Mouse (Mus musculus) embryonic fibroblast, embryonic 13.5 days (primary cell): ENCODE measurements around the gene Serpine2.

Experiments
- CTCF ChIP-seq: IDR thresholded peaks from 2 replicates; pipeline ENCODE4 v1.5.1; 2011; ENCODE audit warnings: mild to moderate bottlenecking, control low read depth, low read length, moderate library complexity, borderline replicate concordance; ENCODE audit not compliant: insufficient read depth
- POLR2A ChIP-seq: IDR thresholded peaks from 2 replicates; pipeline ENCODE4 v1.6.1; 2011; ENCODE audit warnings: low read depth, mild to moderate bottlenecking, control low read depth, low read length, moderate library complexity

GRCm38 (mm10) chr1:79874741-79875140, 13.8 kb upstream of the Serpine2 start:
- TF ChIP-seq POLR2A, result no peak
- no peak for TF ChIP-seq CTCF
